Mouse (Mus musculus) ES-Bruce4 (cell line): Measurements from ENCODE around the gene Fdx1. TPM values are rescaled to one million over a fixed set of nuclear protein-coding genes. Genes with fewer than 3 reads are reported as not detected.

ENCODE experiments used
- H3K27ac ChIP-seq: 2 replicates; pipeline ENCODE4 v1.5.1; 2012; ENCODE audit warnings: low read length, inconsistent platforms; ENCODE audit not compliant: insufficient read depth
- H3K27me3 ChIP-seq: 2 replicates; pipeline ENCODE4 v1.6.1; 2012; ENCODE audit warnings: mild to moderate bottlenecking, low read length, inconsistent platforms; ENCODE audit not compliant: control insufficient read depth, poor library complexity, insufficient read depth, severe bottlenecking
- H3K36me3 ChIP-seq: 2 replicates; pipeline ENCODE4 v1.6.1; 2012; ENCODE audit warnings: inconsistent platforms, mild to moderate bottlenecking, low read length, moderate library complexity; ENCODE audit not compliant: control insufficient read depth, poor library complexity, insufficient read depth, severe bottlenecking
- H3K4me1 ChIP-seq: one replicate; pipeline ENCODE4 v1.8.1; 2011; ENCODE audit warnings: low read length; ENCODE audit not compliant: control insufficient read depth, insufficient read depth
- H3K4me3 ChIP-seq: 2 replicates; pipeline ENCODE4 v1.5.1; 2011; ENCODE audit warnings: low read depth, mild to moderate bottlenecking, low read length
- H3K9ac ChIP-seq: 2 replicates; pipeline ENCODE4 v1.6.1; 2012; ENCODE audit warnings: low read depth, mild to moderate bottlenecking, inconsistent platforms; ENCODE audit not compliant: poor library complexity, severe bottlenecking
- H3K9me3 ChIP-seq: replicated peaks from 2 replicates; pipeline ENCODE4 v1.6.1; 2012; ENCODE audit warnings: mild to moderate bottlenecking, low read length, inconsistent platforms; ENCODE audit not compliant: control insufficient read depth, poor library complexity, insufficient read depth, severe bottlenecking
- CTCF ChIP-seq: IDR thresholded peaks from one replicate; pipeline ENCODE4 v1.8.1; 2011; ENCODE audit warnings: low read depth, low read length
- EP300 ChIP-seq: IDR thresholded peaks from 2 replicates; pipeline ENCODE4 v1.6.1; 2011; ENCODE audit warnings: low read depth, low read length; ENCODE audit not compliant: insufficient read depth
- POLR2A ChIP-seq: IDR thresholded peaks from one replicate; pipeline ENCODE4 v1.8.1; 2011; ENCODE audit warnings: low read length; ENCODE audit not compliant: insufficient read depth
- polyA plus RNA-seq: library from polyadenylated mRNA; stranded (reverse); fragments of >200 nt; gene quantifications from 2 replicates; pipeline ENCODE4 v1.2.4, GENCODE M21; 2011; ENCODE audit warnings: low read depth; ENCODE audit not compliant: missing spikeins, insufficient read depth, insufficient read length

Fdx1 gene
- polyA plus RNA-seq, 1 experiment = 17.0 TPM

GRCm38 (mm10) chr9:51973846-51974245 is 10.5 kb upstream of the Fdx1 start:
- TF ChIP-seq POLR2A (no peak), EP300 (no peak), CTCF (no peak)
- Histone ChIP-seq H3K36me3 (no peaks in the 10 kb centered on the region), H3K27ac (no peak overlapping the region), H3K4me3 (no peak overlapping the region), H3K27me3 (no peaks in the 10 kb centered on the region), H3K9me3 (no peaks in the 10 kb centered on the region), H3K4me1 (no peaks in the 10 kb centered on the region), H3K9ac (no peak overlapping the region)

GRCm38 (mm10) chr9:51966373-51966772 is 3.0 kb upstream of the Fdx1 start:
- Histone ChIP-seq H3K36me3 (no peaks in the 10 kb centered on the region), H3K4me3 (no peak overlapping the region), H3K27ac (no peak overlapping the region), H3K4me1 (no peaks in the 10 kb centered on the region), H3K9ac (no peak overlapping the region), H3K27me3 (no peaks in the 10 kb centered on the region), H3K9me3 (no peaks in the 10 kb centered on the region)
- TF ChIP-seq CTCF (peak; percentile 12), POLR2A (no peak)

DNA sequence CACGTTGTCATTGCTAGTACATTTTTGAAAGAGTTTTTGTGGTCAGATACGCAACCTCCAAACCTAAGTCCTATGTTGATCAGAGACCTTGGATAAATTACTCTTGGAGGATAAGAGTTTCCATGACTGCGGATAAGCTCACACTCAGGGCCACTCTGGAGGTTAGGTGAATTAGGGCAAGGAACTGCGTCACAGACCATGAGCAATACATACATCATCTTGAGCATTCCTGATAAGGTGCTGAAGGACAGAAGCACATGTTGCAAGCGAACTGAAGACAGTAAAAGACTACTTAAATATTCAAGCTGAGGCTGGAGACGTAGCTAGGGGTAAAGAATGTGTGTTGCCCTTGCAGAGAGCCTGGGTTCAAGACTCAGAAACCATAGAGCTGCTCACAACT is 754 bp upstream of the Fdx1 start:
- TF ChIP-seq POLR2A = no peak
- TF ChIP-seq EP300 = no peak
- no peak for TF ChIP-seq CTCF
- Histone ChIP-seq H3K9ac (no peak overlapping the region), H3K4me1 (no peaks in the 10 kb centered on the region), H3K9me3 (no peaks in the 10 kb centered on the region), H3K4me3 (no peak overlapping the region), H3K27me3 (no peaks in the 10 kb centered on the region), H3K27ac (no peak overlapping the region), H3K36me3 (no peaks in the 10 kb centered on the region)

DNA sequence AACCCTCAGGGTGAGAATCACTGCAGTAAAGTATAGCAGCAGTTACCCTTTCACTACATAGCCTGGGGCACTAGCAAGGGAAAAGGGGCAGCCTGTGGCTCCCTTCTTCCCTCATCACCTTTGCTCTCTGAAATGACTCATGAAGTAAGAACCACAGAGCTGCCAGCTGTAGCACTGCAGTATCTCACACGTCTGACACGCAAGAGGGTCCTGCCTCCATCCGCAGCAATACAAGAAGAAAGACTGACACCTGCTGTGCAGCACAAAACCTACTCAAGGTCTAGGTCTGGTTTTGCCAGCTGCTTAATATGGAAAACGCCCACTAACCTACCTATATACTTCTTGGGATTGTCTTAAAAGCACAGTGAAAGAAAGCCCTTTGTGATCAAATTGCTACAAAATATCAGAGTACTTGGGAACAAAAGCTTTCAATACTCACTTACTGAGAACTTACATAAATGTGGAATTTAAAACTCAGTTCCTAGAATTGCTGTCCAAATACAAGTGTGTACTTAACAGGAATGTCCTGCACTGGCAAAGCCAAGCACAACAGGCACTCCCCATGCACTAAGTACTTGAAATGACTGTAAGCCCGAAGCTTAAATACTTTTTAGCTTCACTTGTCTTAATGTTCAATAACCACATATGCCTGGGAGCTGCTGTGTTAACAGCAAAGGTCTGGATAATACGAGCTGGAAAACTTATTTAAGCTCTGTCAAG is 2.0 kb downstream of the Fdx1 start:
- H3K9me3 ChIP-seq = no peaks in the 10 kb centered on the region
- no peak overlapping the region for H3K4me3 ChIP-seq
- H3K27ac ChIP-seq = no peak overlapping the region
- peaks cover 3% of the 10 kb centered on the region; the same call in 1 of the 2 replicates for H3K36me3 ChIP-seq
- TF ChIP-seq EP300 (no peak), POLR2A (no peak), CTCF (no peak)
- H3K9ac ChIP-seq = no peak overlapping the region
- no peaks in the 10 kb centered on the region for H3K4me1 ChIP-seq
- H3K27me3 ChIP-seq = no peaks in the 10 kb centered on the region

- TF ChIP-seq CTCF (no peak), EP300 (no peak), POLR2A (no peak)
- no peaks in the 10 kb centered on the region for H3K9me3 ChIP-seq
These were observed 3.0 kb downstream of the Fdx1 start for GRCm38 (mm10) chr9:51960331-51960730.

GRCm38 (mm10) chr9:51958981-51959380 is 4.4 kb downstream of the Fdx1 start:
- Histone ChIP-seq H3K27me3 (no peaks in the 10 kb centered on the region), H3K27ac (no peak overlapping the region), H3K9ac (no peak overlapping the region), H3K36me3 (peaks cover 3% of the 10 kb centered on the region; the same call in 1 of the 2 replicates), H3K9me3 (no peaks in the 10 kb centered on the region), H3K4me3 (no peak overlapping the region), H3K4me1 (no peaks in the 10 kb centered on the region)
- TF ChIP-seq POLR2A (no peak), CTCF (no peak), EP300 (no peak)

More at GRCm38 (mm10) chr9:51960331-51960730, 3.0 kb downstream of the Fdx1 start:
- Histone ChIP-seq H3K4me1 (no peaks in the 10 kb centered on the region), H3K9ac (no peak overlapping the region), H3K27me3 (no peaks in the 10 kb centered on the region), H3K27ac (no peak overlapping the region), H3K4me3 (no peak overlapping the region), H3K36me3 (peaks cover 3% of the 10 kb centered on the region; the same call in 1 of the 2 replicates)
